Mouse (Mus musculus) liver, embryonic 11.5 days (tissue): Measurements from ENCODE around the gene Nipal4. TPM values are rescaled to one million over a fixed set of nuclear protein-coding genes. Genes with fewer than 3 reads are reported as not detected.
"Not testable (repeated sequence)": the region's sequence is repeated elsewhere in the genome, so short reads cannot be mapped to it uniquely, and the experiment has no call there.

Experiments
- ATAC-seq: fragments of 200-750 bp; cut with Nextera tagmentation; replicated peaks from 2 replicates; pipeline ENCODE4 v1.8.0; 2017; ENCODE audit warnings: moderate number of reproducible peaks, mild to moderate bottlenecking, moderate TSS enrichment, moderate library complexity; ENCODE audit not compliant: low FRiP score
- DNase-seq: peaks from one replicate; pipeline ENCODE4 v3.0.0-alpha.2; 2017; ENCODE audit warnings: low spot score
- H3K27ac ChIP-seq: fragments of 300-500 bp; sonication (generic); 2 replicates; pipeline ENCODE4 v1.5.1; 2014; ENCODE audit warnings: mild to moderate bottlenecking, low read depth, low read length, control low read depth
- H3K27me3 ChIP-seq: fragments of 300-500 bp; sonication (generic); replicated peaks from 2 replicates; pipeline ENCODE4 v1.6.1; 2014; ENCODE audit warnings: low read length, mixed read lengths; ENCODE audit not compliant: control insufficient read depth, insufficient read depth
- H3K36me3 ChIP-seq: fragments of 300-500 bp; sonication (generic); 2 replicates; pipeline ENCODE4 v1.6.1; 2014; ENCODE audit warnings: mild to moderate bottlenecking, low read length, moderate library complexity, mixed read lengths; ENCODE audit not compliant: control insufficient read depth, insufficient read depth
- H3K4me1 ChIP-seq: fragments of 300-500 bp; sonication (generic); replicated peaks from 2 replicates; pipeline ENCODE4 v1.6.1; 2014; ENCODE audit warnings: low read length, mixed read lengths; ENCODE audit not compliant: control insufficient read depth, insufficient read depth
- H3K4me2 ChIP-seq: fragments of 300-500 bp; sonication (generic); 2 replicates; pipeline ENCODE4 v1.6.1; 2014; ENCODE audit warnings: mild to moderate bottlenecking, control low read depth, moderate library complexity
- H3K4me3 ChIP-seq: fragments of 300-500 bp; sonication (generic); 2 replicates; pipeline ENCODE4 v1.5.1; 2014; ENCODE audit warnings: low read depth, low read length, control low read depth
- H3K9ac ChIP-seq: fragments of 300-500 bp; sonication (generic); 2 replicates; pipeline ENCODE4 v1.6.1; 2014; ENCODE audit warnings: low read depth, low read length, control low read depth
- H3K9me3 ChIP-seq: fragments of 300-500 bp; sonication (generic); 2 replicates; pipeline ENCODE4 v1.6.1; 2016; ENCODE audit warnings: low read length, inconsistent platforms, mixed read lengths; ENCODE audit not compliant: control insufficient read depth
- WGBS: fragments of 180-500 bp; shearing (Covaris S2); extraction: QIAGEN DNeasy Blood & Tissue Kit; methylation state at CpG from one replicate; pipeline ENCODE4 v1.1.7; 2014; 5-methylcytosine and 5-hydroxymethylcytosine counted together
- polyA plus RNA-seq: library from polyadenylated mRNA; unstranded; fragments of >200 nt; fragmentation: Nextera tagmentation; extraction: Ambion mirVana; gene quantifications from 2 replicates; pipeline ENCODE4 v1.2.1, GENCODE M21; 2014

Nipal4 gene
- polyA plus RNA-seq, 1 experiment from 2014 or later, result 0.33 TPM

DNA sequence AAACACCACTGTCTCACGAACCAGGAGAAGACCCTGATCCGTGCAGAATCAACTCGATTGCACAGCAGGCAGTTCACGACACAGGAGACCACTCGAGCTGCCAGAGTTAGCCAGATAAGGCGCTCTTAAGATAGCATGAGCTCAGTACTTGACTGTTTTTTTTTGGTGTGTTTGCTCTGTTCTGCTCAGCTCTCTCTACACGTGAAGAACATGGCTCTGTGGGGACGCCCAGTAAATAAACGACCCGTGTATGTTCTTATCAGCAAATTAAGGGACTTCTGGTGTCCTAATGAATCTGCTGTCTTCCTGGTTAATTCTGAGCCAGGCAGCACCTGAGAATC, 36.2 kb upstream of the Nipal4 start:
- WGBS, result 28% methylated on average over 10 of the region's 10 CpGs
- no peak for ATAC-seq
- Histone ChIP-seq H3K27ac (no peak overlapping the region), H3K4me1 (no peaks in the 10 kb centered on the region; the same call in 1 of the 2 replicates), H3K9me3 (no peaks in the 10 kb centered on the region), H3K4me3 (no peak overlapping the region), H3K27me3 (no peaks in the 10 kb centered on the region), H3K36me3 (no peaks in the 10 kb centered on the region), H3K9ac (no peak overlapping the region), H3K4me2 (no peak overlapping the region)
- DNase-seq, result no peak

DNA sequence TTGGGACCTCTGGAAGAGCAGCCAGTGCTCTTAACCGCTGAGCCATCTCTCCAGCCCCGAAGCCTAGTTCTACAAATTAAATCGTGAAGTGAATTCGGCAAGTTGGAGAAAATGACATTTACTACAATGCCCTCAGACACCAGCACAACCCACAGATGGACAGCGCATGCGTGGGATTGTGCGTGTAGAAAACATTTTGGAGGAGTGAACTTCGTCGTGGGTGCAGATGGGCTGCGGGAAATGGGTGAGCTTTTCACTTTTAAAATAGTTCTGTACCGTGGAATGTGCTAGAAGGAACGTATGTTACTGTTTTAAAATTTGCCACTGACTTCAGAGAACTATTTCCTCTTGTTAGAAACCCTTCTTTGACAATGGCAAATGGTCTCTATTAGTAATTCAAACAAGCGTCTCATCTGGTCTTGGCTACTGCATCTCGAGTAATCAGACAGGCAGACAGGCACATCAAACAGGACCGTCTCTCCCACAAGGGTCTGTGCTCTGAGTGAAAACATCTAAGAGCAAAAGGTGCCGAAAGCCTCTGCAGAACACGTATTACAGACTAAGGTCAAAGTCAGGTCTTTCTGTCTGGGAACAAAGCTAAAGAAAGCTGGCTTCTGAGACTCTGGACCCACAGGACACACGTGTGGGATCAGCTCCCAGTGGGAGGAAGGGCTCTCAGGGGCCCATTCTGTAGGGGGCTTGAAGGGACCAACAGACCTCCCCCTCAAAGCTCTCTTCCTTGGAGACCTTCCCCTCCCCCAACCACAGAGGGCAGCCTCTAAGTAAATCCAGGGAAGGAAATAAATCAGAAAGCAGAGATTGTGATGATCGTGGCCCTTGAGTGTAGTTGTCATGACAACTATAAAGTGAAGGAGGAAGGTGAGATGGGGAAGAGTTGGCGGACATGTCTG, 35.6 kb upstream of the Nipal4 start:
- 58% methylated on average over 20 of the region's 20 CpGs for WGBS
- DNase-seq (no peak), ATAC-seq (no peak)
- Histone ChIP-seq H3K27ac (no peak overlapping the region), H3K4me3 (no peak overlapping the region), H3K4me1 (no peaks in the 10 kb centered on the region; the same call in 1 of the 2 replicates), H3K4me2 (no peak overlapping the region), H3K9me3 (no peaks in the 10 kb centered on the region), H3K27me3 (no peaks in the 10 kb centered on the region), H3K36me3 (no peaks in the 10 kb centered on the region), H3K9ac (no peak overlapping the region)

- Histone ChIP-seq H3K4me2 (no peak overlapping the region), H3K4me3 (no peak overlapping the region), H3K4me1 (no peaks in the 10 kb centered on the region; the same call in 1 of the 2 replicates), H3K9me3 (no peaks in the 10 kb centered on the region), H3K27ac (no peak overlapping the region), H3K9ac (no peak overlapping the region), H3K27me3 (no peaks in the 10 kb centered on the region), H3K36me3 (no peaks in the 10 kb centered on the region)
- ATAC-seq (no peak), DNase-seq (no peak)
- WGBS, result 77% methylated on average over 11 of the region's 11 CpGs
These were observed 34.4 kb upstream of the Nipal4 start for GRCm38 (mm10) chr11:46200664-46201063.

- Histone ChIP-seq H3K9me3 (no peaks in the 10 kb centered on the region), H3K27ac (no peak overlapping the region), H3K4me2 (no peak overlapping the region), H3K4me1 (no peaks in the 10 kb centered on the region), H3K4me3 (no peak overlapping the region), H3K9ac (no peak overlapping the region), H3K36me3 (no peaks in the 10 kb centered on the region), H3K27me3 (no peaks in the 10 kb centered on the region)
- ATAC-seq (no peak), DNase-seq (no peak)
- 53% methylated on average over 4 of the region's 4 CpGs for WGBS
These were observed 27.9 kb upstream of the Nipal4 start for GRCm38 (mm10) chr11:46194175-46194574.

GRCm38 (mm10) chr11:46188283-46188682, 22.0 kb upstream of the Nipal4 start:
- no peaks in the 10 kb centered on the region for H3K9me3 ChIP-seq
- 77% methylated on average over 2 of the region's 2 CpGs for WGBS
- H3K4me2 ChIP-seq, result no peak overlapping the region
- H3K4me1 ChIP-seq, result no peaks in the 10 kb centered on the region
- H3K27me3 ChIP-seq, result no peaks in the 10 kb centered on the region
- ATAC-seq, result no peak
- no peak for DNase-seq
- no peak overlapping the region for H3K4me3 ChIP-seq
- H3K27ac ChIP-seq, result no peak overlapping the region
- H3K36me3 ChIP-seq, result no peaks in the 10 kb centered on the region
- no peak overlapping the region for H3K9ac ChIP-seq

- Histone ChIP-seq H3K4me3 (no peak overlapping the region), H3K9me3 (no peaks in the 10 kb centered on the region), H3K4me2 (no peak overlapping the region), H3K4me1 (no peaks in the 10 kb centered on the region), H3K36me3 (no peaks in the 10 kb centered on the region), H3K27ac (no peak overlapping the region), H3K9ac (no peak overlapping the region), H3K27me3 (no peaks in the 10 kb centered on the region)
- ATAC-seq (no peak), DNase-seq (no peak)
- 27% methylated on average over 4 of the region's 4 CpGs for WGBS
These were observed 19.2 kb upstream of the Nipal4 start for GRCm38 (mm10) chr11:46185486-46185885.

GRCm38 (mm10) chr11:46184946-46185345, 18.6 kb upstream of the Nipal4 start:
- Histone ChIP-seq H3K4me1 (no peaks in the 10 kb centered on the region), H3K9ac (no peak overlapping the region), H3K36me3 (no peaks in the 10 kb centered on the region), H3K4me2 (no peak overlapping the region), H3K27ac (no peak overlapping the region), H3K9me3 (no peaks in the 10 kb centered on the region), H3K4me3 (no peak overlapping the region), H3K27me3 (no peaks in the 10 kb centered on the region)
- ATAC-seq (no peak), DNase-seq (no peak)
- 63% methylated on average over 3 of the region's 3 CpGs for WGBS

- H3K9me3 ChIP-seq, H3K4me3 ChIP-seq, ATAC-seq, DNase-seq, H3K27me3 ChIP-seq, H3K4me2 ChIP-seq, H3K4me1 ChIP-seq, H3K36me3 ChIP-seq, H3K9ac ChIP-seq, H3K27ac ChIP-seq: not testable (repeated sequence)
- 82% methylated on average over 1 of the region's 1 CpGs for WGBS
These were observed 15.7 kb upstream of the Nipal4 start for GRCm38 (mm10) chr11:46182031-46182430.
